Mouse (Mus musculus) myocyte (in vitro differentiated cells): ENCODE results near the gene Tes. TPM values are rescaled to one million over a fixed set of nuclear protein-coding genes. Genes with fewer than 3 reads are reported as not detected.

Source experiments
- H3K27me3 ChIP-seq: one replicate; pipeline ENCODE4 v1.6.1; 2011; ENCODE audit not compliant: control insufficient read depth, insufficient read depth, insufficient read length
- H3K36me3 ChIP-seq: one replicate; pipeline ENCODE4 v1.6.1; 2011; ENCODE audit not compliant: control insufficient read depth, insufficient read depth
- H3K4me2 ChIP-seq: one replicate; pipeline ENCODE4 v1.6.1; 2011; ENCODE audit warnings: low read depth, control low read depth
- H3K4me3 ChIP-seq: one replicate; pipeline ENCODE4 v1.5.1; 2011; ENCODE audit warnings: mild to moderate bottlenecking, control low read depth, moderate library complexity
- H3K79me2 ChIP-seq: one replicate; pipeline ENCODE4 v1.6.1; 2011; ENCODE audit not compliant: control insufficient read depth, insufficient read depth
- H3ac ChIP-seq: one replicate; pipeline ENCODE4 v1.6.1; 2011; ENCODE audit not compliant: control insufficient read depth, insufficient read length
- CEBPB ChIP-seq: IDR thresholded peaks from 2 replicates; pipeline ENCODE4 v1.6.1; 2011; ENCODE audit warnings: mild to moderate bottlenecking, moderate library complexity; ENCODE audit not compliant: poor library complexity, insufficient read depth, severe bottlenecking
- MAX ChIP-seq: IDR thresholded peaks from one replicate; pipeline ENCODE4 v1.6.1; 2011; ENCODE audit warnings: low read depth, mild to moderate bottlenecking, control low read depth
- MYOD1 ChIP-seq, 3 experiments: IDR thresholded peaks; one replicate each; pipeline ENCODE4 v1.6.1; 2011; ENCODE audit warnings: control low read depth in 2 of 3, low read depth in 2 of 3, mild to moderate bottlenecking in 2 of 3, moderate library complexity in 1 of 3; ENCODE audit not compliant: insufficient read length in 2 of 3, control insufficient read depth in 1 of 3
- MYOG ChIP-seq, 3 experiments: IDR thresholded peaks; one replicate each; pipeline ENCODE4 v1.6.1; 2011; ENCODE audit warnings: control low read depth in 2 of 3, low read depth in 2 of 3, mild to moderate bottlenecking in 2 of 3; ENCODE audit not compliant: insufficient read length in 2 of 3, control insufficient read depth in 1 of 3, insufficient read depth in 1 of 3
- POLR2A ChIP-seq: IDR thresholded peaks from one replicate; pipeline ENCODE4 v1.6.1; 2011; ENCODE audit warnings: low read depth, mild to moderate bottlenecking, control low read depth, moderate library complexity; ENCODE audit not compliant: insufficient read length
- POLR2AphosphoS2 ChIP-seq: IDR thresholded peaks from one replicate; pipeline ENCODE4 v1.6.1; 2011; ENCODE audit warnings: low read depth, control low read depth; ENCODE audit not compliant: insufficient read length
- REST ChIP-seq: IDR thresholded peaks from one replicate; pipeline ENCODE4 v1.6.1; 2011; ENCODE audit warnings: mild to moderate bottlenecking, control low read depth, moderate library complexity; ENCODE audit not compliant: insufficient read depth, insufficient read length
- SRF ChIP-seq: IDR thresholded peaks from one replicate; pipeline ENCODE4 v1.6.1; 2011; ENCODE audit warnings: low read depth; ENCODE audit not compliant: control insufficient read depth, insufficient read length
- TCF12 ChIP-seq: IDR thresholded peaks from one replicate; pipeline ENCODE4 v1.6.1; 2011; ENCODE audit warnings: mild to moderate bottlenecking, control low read depth; ENCODE audit not compliant: poor library complexity, insufficient read depth, severe bottlenecking
- TCF3 ChIP-seq: IDR thresholded peaks from one replicate; pipeline ENCODE4 v1.6.1; 2011; ENCODE audit warnings: low read depth, control low read depth; ENCODE audit not compliant: insufficient read length
- USF1 ChIP-seq: IDR thresholded peaks from one replicate; pipeline ENCODE4 v1.6.1; 2011; ENCODE audit warnings: low read depth, mild to moderate bottlenecking, control low read depth, moderate library complexity
- polyA plus RNA-seq: library from polyadenylated mRNA; unstranded; fragments of >200 nt; fragmentation: generic; extraction: Trizol; gene quantifications from one replicate; pipeline ENCODE4 v1.2.1, GENCODE M21; 2012; ENCODE audit warnings: missing spikeins

The Tes gene
- polyA plus RNA-seq, 1 experiment, result 34.5 TPM

- no peak overlapping the region for H3ac ChIP-seq
- H3K36me3 ChIP-seq, result no peaks in the 10 kb centered on the region
- no peak overlapping the region for H3K4me2 ChIP-seq
- peaks cover 15% of the 10 kb centered on the region for H3K79me2 ChIP-seq
- no peaks in the 10 kb centered on the region for H3K27me3 ChIP-seq
- TF ChIP-seq POLR2AphosphoS2, result no peak
- no peak overlapping the region for H3K4me3 ChIP-seq
These were observed 2.6 kb upstream of the Tes start for GRCm38 (mm10) chr6:17062366-17062765.

GRCm38 (mm10) chr6:17065791-17066169 is 831 bp downstream of the Tes start:
- Histone ChIP-seq H3K36me3 (no peaks in the 10 kb centered on the region), H3K4me2 (peak overlapping the region; percentile 84), H3K79me2 (peaks cover 49% of the 10 kb centered on the region), H3K27me3 (no peaks in the 10 kb centered on the region), H3ac (peak overlapping the region; percentile 1), H3K4me3 (peak overlapping the region; percentile 67)
- TF ChIP-seq POLR2AphosphoS2, result no peak

- H3ac ChIP-seq, result no peak overlapping the region
- no peaks in the 10 kb centered on the region for H3K36me3 ChIP-seq
- no peaks in the 10 kb centered on the region for H3K27me3 ChIP-seq
- peaks cover 55% of the 10 kb centered on the region for H3K79me2 ChIP-seq
- H3K4me3 ChIP-seq, result peak overlapping the region; percentile 67
- TF ChIP-seq MAX, result no peak
- TF ChIP-seq SRF, result no peak
- no peak for TF ChIP-seq REST
- no peak for TF ChIP-seq TCF3
- no peak for TF ChIP-seq POLR2AphosphoS2
- TF ChIP-seq TCF12, result no peak
- no peak for TF ChIP-seq CEBPB
- TF ChIP-seq POLR2A, result no peak
- no peak for TF ChIP-seq MYOG (IDR thresholded peaks at IDR 0.05; ENCODE audit: control insufficient read depth in 1 of 3, insufficient read depth in 1 of 3, insufficient read length in 2 of 3, low read depth in 2 of 3)
- no peak for TF ChIP-seq MYOD1 (IDR thresholded peaks at IDR 0.05; ENCODE audit: control insufficient read depth in 1 of 3, insufficient read length in 2 of 3, low read depth in 2 of 3)
- peak overlapping the region; percentile 84 for H3K4me2 ChIP-seq
These were observed 1.4 kb downstream of the Tes start for GRCm38 (mm10) chr6:17066211-17066940.

- Histone ChIP-seq H3K4me2 (peak overlapping the region; percentile 71), H3ac (no peak overlapping the region), H3K4me3 (no peak overlapping the region), H3K79me2 (peaks cover 88% of the 10 kb centered on the region), H3K27me3 (no peaks in the 10 kb centered on the region), H3K36me3 (no peaks in the 10 kb centered on the region)
- TF ChIP-seq MAX (no peak), USF1 (no peak), TCF12 (no peak), REST (no peak), POLR2AphosphoS2 (no peak), MYOG (IDR thresholded peaks at IDR 0.05; ENCODE audit: control insufficient read depth in 1 of 3, insufficient read depth in 1 of 3, insufficient read length in 2 of 3, low read depth in 2 of 3) (no peak), SRF (no peak), MYOD1 (IDR thresholded peaks at IDR 0.05; ENCODE audit: control insufficient read depth in 1 of 3, insufficient read length in 2 of 3, low read depth in 2 of 3) (no peak), POLR2A (no peak), CEBPB (no peak)
These were observed 7.0 kb downstream of the Tes start for GRCm38 (mm10) chr6:17071899-17072298.

GRCm38 (mm10) chr6:17072338-17072737 is 7.4 kb downstream of the Tes start:
- no peaks in the 10 kb centered on the region for H3K27me3 ChIP-seq
- peak overlapping the region; percentile 71 for H3K4me2 ChIP-seq
- TF ChIP-seq TCF12 (no peak), POLR2AphosphoS2 (no peak), REST (no peak), CEBPB (peak; percentile 60; the same call in 1 of the 2 replicates)
- no peaks in the 10 kb centered on the region for H3K36me3 ChIP-seq
- H3K4me3 ChIP-seq, result no peak overlapping the region
- H3K79me2 ChIP-seq, result peaks cover 89% of the 10 kb centered on the region
- H3ac ChIP-seq, result no peak overlapping the region

- no peaks in the 10 kb centered on the region for H3K36me3 ChIP-seq
- TF ChIP-seq CEBPB (0 out of 2 replicates have a peak, but pooled peaks have one; percentile 23), REST (no peak)
- H3ac ChIP-seq, result no peak overlapping the region
- H3K4me2 ChIP-seq, result peak overlapping the region; percentile 71
- no peaks in the 10 kb centered on the region for H3K27me3 ChIP-seq
- peaks cover 89% of the 10 kb centered on the region for H3K79me2 ChIP-seq
- no peak overlapping the region for H3K4me3 ChIP-seq
These were observed 8.0 kb downstream of the Tes start for GRCm38 (mm10) chr6:17072763-17073484.
